Mouse (Mus musculus) midbrain, embryonic 14.5 days (tissue): ENCODE measurements at regions not wholly inside any gene's neighbourhood (a gene's known extent, or its start where the extent isn't known, plus 50 kb on each side); places are given as distances from the start of the nearest gene placed in this dataset.

Source experiments
- ATAC-seq: fragments of 200-750 bp; cut with Nextera tagmentation; 2 replicates; pipeline ENCODE4 v1.8.0; 2017; ENCODE audit warnings: moderate number of reproducible peaks, moderate library complexity; ENCODE audit not compliant: low FRiP score, low TSS enrichment
- DNase-seq: peaks from one replicate; pipeline ENCODE4 v3.0.0-alpha.2; 2015
- H3K27ac ChIP-seq: fragments of 300-500 bp; sonication (generic); replicated peaks from 2 replicates; pipeline ENCODE4 v1.5.1; 2014; ENCODE audit warnings: mild to moderate bottlenecking, low read depth, low read length, moderate library complexity
- H3K27me3 ChIP-seq: fragments of 300-500 bp; sonication (generic); 2 replicates; pipeline ENCODE4 v1.6.1; 2014; ENCODE audit warnings: low read length, control low read depth, mixed read lengths; ENCODE audit not compliant: control insufficient read depth, insufficient read depth
- H3K36me3 ChIP-seq: fragments of 300-500 bp; sonication (generic); 2 replicates; pipeline ENCODE4 v1.6.1; 2014; ENCODE audit warnings: low read length, control low read depth; ENCODE audit not compliant: control insufficient read depth, insufficient read depth
- H3K4me1 ChIP-seq: fragments of 300-500 bp; sonication (generic); 2 replicates; pipeline ENCODE4 v1.6.1; 2014; ENCODE audit warnings: mild to moderate bottlenecking, antibody characterized with exemption, low read length, control low read depth; ENCODE audit not compliant: control insufficient read depth, insufficient read depth
- H3K4me2 ChIP-seq: fragments of 300-500 bp; sonication (generic); 2 replicates; pipeline ENCODE4 v1.6.1; 2014; ENCODE audit warnings: mild to moderate bottlenecking, low read length, moderate library complexity
- H3K4me3 ChIP-seq: fragments of 300-500 bp; sonication (generic); replicated peaks from 2 replicates; pipeline ENCODE4 v1.5.1; 2014; ENCODE audit warnings: low read depth, low read length
- H3K9ac ChIP-seq: fragments of 300-500 bp; sonication (generic); replicated peaks from 2 replicates; pipeline ENCODE4 v1.6.1; 2014; ENCODE audit warnings: mild to moderate bottlenecking, low read length, moderate library complexity
- H3K9me3 ChIP-seq: fragments of 300-500 bp; sonication (generic); 2 replicates; pipeline ENCODE4 v1.6.1; 2016; ENCODE audit warnings: low read length, control low read depth, mixed read lengths; ENCODE audit not compliant: control insufficient read depth
- WGBS: fragments of 180-500 bp; shearing (Covaris S2); extraction: QIAGEN DNeasy Blood & Tissue Kit; methylation state at CpG from one replicate; pipeline ENCODE4 v1.1.7; 2014; 5-methylcytosine and 5-hydroxymethylcytosine counted together

GRCm38 (mm10) chr12:25379996-25380395 is 283.1 kb upstream of the Id2 start:
- H3K9me3 ChIP-seq, result no peaks in the 10 kb centered on the region
- H3K4me2 ChIP-seq, result no peak overlapping the region
- ATAC-seq (no peak), DNase-seq (no peak)
- no peak overlapping the region for H3K9ac ChIP-seq
- H3K27ac ChIP-seq, result no peak overlapping the region
- WGBS, result 95% methylated on average over 3 of the region's 3 CpGs
- no peaks in the 10 kb centered on the region for H3K36me3 ChIP-seq
- H3K27me3 ChIP-seq, result no peaks in the 10 kb centered on the region
- H3K4me3 ChIP-seq, result no peak overlapping the region
- H3K4me1 ChIP-seq, result peaks cover 15% of the 10 kb centered on the region; the same call in 1 of the 2 replicates

GRCm38 (mm10) chr12:25379016-25379415 is 282.1 kb upstream of the Id2 start:
- Histone ChIP-seq H3K9me3 (no peaks in the 10 kb centered on the region), H3K4me2 (no peak overlapping the region), H3K36me3 (no peaks in the 10 kb centered on the region), H3K4me1 (peaks cover 15% of the 10 kb centered on the region; the same call in 1 of the 2 replicates), H3K4me3 (no peak overlapping the region), H3K9ac (no peak overlapping the region), H3K27me3 (no peaks in the 10 kb centered on the region), H3K27ac (0 out of 2 replicates have a peak overlapping the region, but pooled peaks have one; percentile 13)
- no peak for ATAC-seq
- 50% methylated on average over 9 of the region's 9 CpGs for WGBS
- peak; percentile 44 for DNase-seq

GRCm38 (mm10) chr12:25378036-25378645 is 281.2 kb upstream of the Id2 start:
- Histone ChIP-seq H3K4me1 (peaks cover 15% of the 10 kb centered on the region; the same call in 1 of the 2 replicates), H3K4me3 (no peak overlapping the region), H3K36me3 (no peaks in the 10 kb centered on the region), H3K9ac (no peak overlapping the region), H3K4me2 (no peak overlapping the region), H3K27me3 (no peaks in the 10 kb centered on the region), H3K27ac (no peak overlapping the region), H3K9me3 (no peaks in the 10 kb centered on the region)
- WGBS, result 66% methylated on average over 6 of the region's 6 CpGs
- ATAC-seq (no peak), DNase-seq (no peak)

GRCm38 (mm10) chr12:25376451-25376850 is 279.5 kb upstream of the Id2 start:
- Histone ChIP-seq H3K4me1 (peaks cover 15% of the 10 kb centered on the region; the same call in 1 of the 2 replicates), H3K36me3 (no peaks in the 10 kb centered on the region), H3K4me2 (no peak overlapping the region), H3K4me3 (no peak overlapping the region), H3K27me3 (no peaks in the 10 kb centered on the region), H3K9me3 (no peaks in the 10 kb centered on the region), H3K9ac (no peak overlapping the region), H3K27ac (no peak overlapping the region)
- DNase-seq, result peak; percentile 50
- WGBS, result 19% methylated on average over 8 of the region's 8 CpGs
- no peak for ATAC-seq

GRCm38 (mm10) chr12:25367541-25367940 is 270.6 kb upstream of the Id2 start:
- Histone ChIP-seq H3K27me3 (no peaks in the 10 kb centered on the region), H3K36me3 (no peaks in the 10 kb centered on the region), H3K27ac (no peak overlapping the region), H3K4me3 (no peak overlapping the region), H3K4me2 (no peak overlapping the region), H3K9ac (no peak overlapping the region), H3K9me3 (no peaks in the 10 kb centered on the region), H3K4me1 (no peaks in the 10 kb centered on the region)
- 64% methylated on average over 1 of the region's 1 CpGs for WGBS
- no peak for DNase-seq
- no peak for ATAC-seq

- Histone ChIP-seq H3K4me1 (no peaks in the 10 kb centered on the region), H3K36me3 (no peaks in the 10 kb centered on the region), H3K4me3 (no peak overlapping the region), H3K9me3 (no peaks in the 10 kb centered on the region), H3K9ac (no peak overlapping the region), H3K4me2 (no peak overlapping the region), H3K27me3 (no peaks in the 10 kb centered on the region), H3K27ac (no peak overlapping the region)
- no peak for DNase-seq
- ATAC-seq, result no peak
- WGBS, result 76% methylated on average over 3 of the region's 3 CpGs
Observed at GRCm38 (mm10) chr12:25365600-25366267, 268.8 kb upstream of the Id2 start.

GRCm38 (mm10) chr12:25364966-25365568 is 268.1 kb upstream of the Id2 start:
- no peak overlapping the region for H3K4me3 ChIP-seq
- H3K9me3 ChIP-seq, result no peaks in the 10 kb centered on the region
- H3K36me3 ChIP-seq, result no peaks in the 10 kb centered on the region
- ATAC-seq (no peak), DNase-seq (no peak)
- H3K27me3 ChIP-seq, result no peaks in the 10 kb centered on the region
- no peak overlapping the region for H3K4me2 ChIP-seq
- 81% methylated on average over 7 of the region's 7 CpGs for WGBS
- no peaks in the 10 kb centered on the region for H3K4me1 ChIP-seq
- no peak overlapping the region for H3K9ac ChIP-seq
- no peak overlapping the region for H3K27ac ChIP-seq

GRCm38 (mm10) chr12:25363839-25364238 is 266.9 kb upstream of the Id2 start:
- Histone ChIP-seq H3K9ac (no peak overlapping the region), H3K27ac (no peak overlapping the region), H3K36me3 (no peaks in the 10 kb centered on the region), H3K9me3 (no peaks in the 10 kb centered on the region), H3K4me1 (no peaks in the 10 kb centered on the region), H3K27me3 (no peaks in the 10 kb centered on the region), H3K4me3 (no peak overlapping the region), H3K4me2 (no peak overlapping the region)
- ATAC-seq, result no peak
- no peak for DNase-seq
- WGBS, result 95% methylated on average over 9 of the region's 9 CpGs

GRCm38 (mm10) chr12:25363341-25363740 is 266.4 kb upstream of the Id2 start:
- Histone ChIP-seq H3K27ac (no peak overlapping the region), H3K4me3 (no peak overlapping the region), H3K4me2 (no peak overlapping the region), H3K4me1 (no peaks in the 10 kb centered on the region), H3K9ac (no peak overlapping the region), H3K36me3 (no peaks in the 10 kb centered on the region), H3K9me3 (no peaks in the 10 kb centered on the region), H3K27me3 (no peaks in the 10 kb centered on the region)
- no peak for DNase-seq
- 89% methylated on average over 3 of the region's 3 CpGs for WGBS
- ATAC-seq, result no peak
